Mouse (Mus musculus) cerebellum, adult 2 months (tissue): ENCODE measurements around the gene Tgfbr3. TPM values are rescaled to one million over a fixed set of nuclear protein-coding genes. Genes with fewer than 3 reads are reported as not detected.

Experiments used
- DNase-seq, 2 experiments: peaks; one replicate each; pipeline ENCODE4 v3.0.0; 2021
- H3K27ac ChIP-seq: fragments of 200-500 bp; 2 replicates; pipeline ENCODE4 v1.5.1; 2012; ENCODE audit warnings: low read length, control low read depth, inconsistent platforms; ENCODE audit not compliant: insufficient read depth
- H3K27me3 ChIP-seq: fragments of 200-500 bp; 2 replicates; pipeline ENCODE4 v1.6.1; 2012; ENCODE audit warnings: inconsistent platforms, mild to moderate bottlenecking, low read length, moderate library complexity; ENCODE audit not compliant: control insufficient read depth, insufficient read depth
- H3K4me1 ChIP-seq: fragments of 200-500 bp; 2 replicates; pipeline ENCODE4 v1.6.1; 2011; ENCODE audit warnings: low read length; ENCODE audit not compliant: control insufficient read depth, insufficient read depth
- H3K4me3 ChIP-seq: fragments of 200-500 bp; replicated peaks from 2 replicates; pipeline ENCODE3; 2011; ENCODE audit warnings: mild to moderate bottlenecking, low read depth, low read length, control low read depth; ENCODE audit not compliant: insufficient read depth
- CTCF ChIP-seq: fragments of 200-500 bp; IDR thresholded peaks from 2 replicates; pipeline ENCODE4 v1.5.1; 2011; ENCODE audit warnings: low read depth, mild to moderate bottlenecking, control low read depth, low read length, moderate library complexity, borderline replicate concordance; ENCODE audit not compliant: insufficient read depth
- POLR2A ChIP-seq: fragments of 200-500 bp; IDR thresholded peaks from 2 replicates; pipeline ENCODE4 v1.6.1; 2011; ENCODE audit warnings: low read length, control low read depth, borderline replicate concordance; ENCODE audit not compliant: insufficient read depth
- WGBS: fragments of 180-500 bp; shearing (Covaris S2); methylation state at CpG from one replicate; pipeline ENCODE4 v1.1.7; 2018; 5-methylcytosine and 5-hydroxymethylcytosine counted together
- polyA plus RNA-seq: library from polyadenylated mRNA; depleted of rRNA; stranded (reverse); fragments of >200 nt; gene quantifications from 2 replicates; pipeline ENCODE4 v1.2.3, GENCODE M21; 2012

The Tgfbr3 gene
- polyA plus RNA-seq, 1 experiment, result 11.5 TPM

DNA sequence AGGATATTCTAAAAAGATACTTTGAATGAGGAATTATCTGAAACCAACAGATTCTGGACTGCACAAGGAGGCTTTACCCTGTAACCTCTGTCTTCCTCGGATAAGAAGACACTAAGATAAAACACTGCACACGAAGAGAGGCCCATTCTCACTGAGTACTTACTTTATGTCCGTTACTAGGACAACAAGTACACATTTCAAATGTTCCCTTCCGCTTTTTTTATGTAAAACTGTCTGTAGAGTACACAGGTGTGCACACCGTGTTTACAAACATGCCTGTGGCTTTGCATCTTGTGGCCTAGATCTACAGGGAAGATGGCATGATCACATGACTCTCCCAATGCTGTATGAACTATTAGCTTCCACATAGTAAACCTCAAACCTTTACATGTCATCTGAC is 146.6 kb downstream of the Tgfbr3 start:
- Histone ChIP-seq H3K27ac (no peak overlapping the region), H3K4me3 (no peak overlapping the region), H3K4me1 (peaks cover 3% of the 10 kb centered on the region; the same call in 1 of the 2 replicates), H3K27me3 (no peaks in the 10 kb centered on the region)
- TF ChIP-seq POLR2A (no peak), CTCF (no peak)
- DNase-seq, result no peak
- WGBS, result 93% methylated on average over 5 of the region's 5 CpGs

DNA sequence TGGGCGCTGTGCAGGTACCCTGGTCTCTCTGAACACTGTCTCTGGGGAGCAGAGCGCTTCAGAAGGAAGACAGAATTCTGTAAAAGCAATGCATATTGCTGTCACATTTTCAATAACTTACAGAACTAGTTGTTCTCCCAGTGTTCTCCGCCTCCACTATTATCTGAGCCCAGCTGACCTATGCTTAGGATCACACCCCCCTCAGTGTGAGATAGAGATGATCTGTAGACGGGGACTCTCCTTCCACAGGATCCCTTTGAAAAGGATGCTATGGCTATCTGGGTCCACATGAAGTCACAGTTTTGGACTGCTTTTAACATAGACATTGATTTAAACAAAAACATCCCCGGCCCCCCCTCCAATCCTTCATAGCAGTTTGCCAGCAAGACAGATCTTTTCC is 148.1 kb downstream of the Tgfbr3 start:
- WGBS, result 95% methylated on average over 5 of the region's 5 CpGs
- DNase-seq, result no peak
- Histone ChIP-seq H3K27me3 (no peaks in the 10 kb centered on the region), H3K4me1 (peaks cover 3% of the 10 kb centered on the region; the same call in 1 of the 2 replicates), H3K27ac (no peak overlapping the region), H3K4me3 (no peak overlapping the region)
- no peak for TF ChIP-seq POLR2A
- no peak for TF ChIP-seq CTCF

DNA sequence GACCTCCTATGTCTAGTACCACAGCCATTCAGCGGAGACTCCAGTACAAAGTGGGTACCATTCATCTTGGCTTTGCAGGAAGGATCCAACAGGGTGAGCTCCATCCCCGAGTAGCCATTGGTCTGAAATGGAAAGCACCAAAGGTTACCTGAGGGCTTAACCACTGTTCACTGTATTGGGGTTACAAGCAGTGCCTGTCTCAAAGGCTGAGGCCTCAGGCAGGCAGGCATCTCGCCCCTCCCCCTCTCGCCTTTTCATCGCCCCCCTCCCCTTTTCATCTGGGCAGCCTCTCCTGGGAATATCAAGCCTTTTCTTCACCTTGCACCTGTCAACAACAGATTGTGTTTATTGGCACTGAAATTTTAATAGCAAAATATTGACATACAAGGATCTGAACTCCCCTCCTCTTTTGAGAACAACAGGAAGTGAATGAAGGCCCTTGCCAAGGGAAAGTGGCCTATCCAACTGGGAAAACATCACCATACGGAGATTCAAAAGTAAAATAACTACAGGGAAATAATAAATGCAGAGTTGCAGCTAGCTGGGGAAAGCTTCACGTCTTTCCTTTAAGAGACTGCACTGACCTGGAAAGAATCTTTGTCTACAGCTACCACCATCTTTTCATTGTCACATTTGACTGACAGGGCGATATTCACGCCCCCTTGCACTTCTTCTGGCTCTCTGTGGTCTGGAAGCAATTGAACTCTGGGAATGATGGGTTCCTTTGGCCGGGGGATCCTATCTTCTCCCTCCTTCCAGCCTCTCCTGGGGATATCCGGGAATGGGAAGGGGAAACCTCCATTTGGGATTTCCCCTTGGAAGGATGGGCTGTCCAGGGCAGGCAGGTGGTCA is 149.4 kb downstream of the Tgfbr3 start:
- TF ChIP-seq CTCF, result no peak
- TF ChIP-seq POLR2A, result no peak

DNA sequence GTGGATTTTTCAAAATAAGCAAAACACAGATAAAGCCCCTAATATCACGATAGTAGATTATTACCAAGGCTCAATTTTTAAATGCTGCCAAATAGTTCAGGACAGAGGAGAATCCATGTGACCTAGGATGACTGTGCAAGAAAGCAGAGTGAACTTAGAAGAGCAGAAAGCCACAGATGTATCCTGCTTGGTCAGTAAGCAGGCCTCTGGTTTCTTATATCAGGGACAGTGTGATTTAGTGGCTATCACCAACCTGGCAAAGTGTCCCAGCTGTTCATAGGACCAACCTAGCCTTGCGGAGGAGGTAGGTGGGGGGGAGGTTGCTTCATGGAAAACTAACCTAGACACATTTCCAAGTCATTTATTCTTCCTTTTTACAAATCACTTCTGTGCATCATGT is 156.1 kb downstream of the Tgfbr3 start:
- WGBS, result 94% methylated on average over 2 of the region's 2 CpGs
- no peak for DNase-seq
- H3K4me1 ChIP-seq, result no peaks in the 10 kb centered on the region
- no peak overlapping the region for H3K4me3 ChIP-seq
- TF ChIP-seq POLR2A (no peak), CTCF (no peak)
- H3K27me3 ChIP-seq, result no peaks in the 10 kb centered on the region
- no peak overlapping the region for H3K27ac ChIP-seq

More for the DNA sequence above, 149.4 kb downstream of the Tgfbr3 start:
- no peak for DNase-seq
- WGBS, result 72% methylated on average over 11 of the region's 11 CpGs
- no peak overlapping the region for H3K4me3 ChIP-seq
- no peak overlapping the region for H3K27ac ChIP-seq
- H3K4me1 ChIP-seq, result peaks cover 1% of the 10 kb centered on the region; the same call in 1 of the 2 replicates
- H3K27me3 ChIP-seq, result no peaks in the 10 kb centered on the region

DNA sequence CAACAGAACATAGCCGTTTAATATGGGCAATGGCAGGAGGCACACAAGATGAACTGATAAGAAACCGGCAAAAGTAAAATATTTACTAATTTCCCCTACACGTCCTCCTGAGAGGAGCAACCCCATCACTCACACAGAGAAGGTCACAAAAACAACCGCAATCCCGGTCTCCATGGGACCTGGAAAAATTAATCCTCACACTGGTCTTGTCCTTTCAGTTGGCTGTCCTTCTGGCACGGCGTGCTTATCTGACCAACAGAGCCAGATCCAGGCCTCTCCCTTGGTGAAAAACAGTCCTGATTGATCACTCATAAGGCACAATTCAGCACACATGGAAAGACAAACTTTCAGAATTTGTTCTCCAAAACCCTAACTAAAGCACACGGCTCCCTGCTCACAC is 157.2 kb downstream of the Tgfbr3 start:
- no peak overlapping the region for H3K4me3 ChIP-seq
- no peak overlapping the region for H3K27ac ChIP-seq
- H3K27me3 ChIP-seq, result no peaks in the 10 kb centered on the region
- TF ChIP-seq POLR2A (no peak), CTCF (no peak)
- 74% methylated on average over 8 of the region's 8 CpGs for WGBS
- H3K4me1 ChIP-seq, result no peaks in the 10 kb centered on the region
- no peak for DNase-seq

DNA sequence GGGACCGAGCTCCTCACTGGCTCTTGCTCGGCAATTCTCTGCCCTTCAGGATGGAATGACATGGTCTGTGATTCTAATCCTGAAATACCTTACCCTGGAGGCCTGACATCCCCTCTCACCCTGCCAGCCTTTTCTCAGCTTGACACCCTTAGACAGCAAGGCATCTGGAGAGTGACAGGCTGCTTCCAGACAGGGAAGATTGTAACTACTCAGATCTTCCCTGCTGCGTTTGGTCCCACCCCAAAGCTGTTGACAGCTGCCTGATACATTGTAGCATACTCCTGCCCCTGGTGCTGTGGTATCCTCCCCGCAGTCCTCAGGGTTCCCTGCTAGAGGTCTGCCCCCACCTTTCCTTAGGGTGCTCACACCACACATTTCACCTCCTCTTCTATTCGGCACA is 160.1 kb downstream of the Tgfbr3 start:
- WGBS, result 46% methylated on average over 5 of the region's 5 CpGs
- no peak for DNase-seq
- Histone ChIP-seq H3K4me1 (no peaks in the 10 kb centered on the region), H3K4me3 (no peak overlapping the region), H3K27me3 (no peaks in the 10 kb centered on the region), H3K27ac (no peak overlapping the region)
- TF ChIP-seq POLR2A, result no peak
- no peak for TF ChIP-seq CTCF

DNA sequence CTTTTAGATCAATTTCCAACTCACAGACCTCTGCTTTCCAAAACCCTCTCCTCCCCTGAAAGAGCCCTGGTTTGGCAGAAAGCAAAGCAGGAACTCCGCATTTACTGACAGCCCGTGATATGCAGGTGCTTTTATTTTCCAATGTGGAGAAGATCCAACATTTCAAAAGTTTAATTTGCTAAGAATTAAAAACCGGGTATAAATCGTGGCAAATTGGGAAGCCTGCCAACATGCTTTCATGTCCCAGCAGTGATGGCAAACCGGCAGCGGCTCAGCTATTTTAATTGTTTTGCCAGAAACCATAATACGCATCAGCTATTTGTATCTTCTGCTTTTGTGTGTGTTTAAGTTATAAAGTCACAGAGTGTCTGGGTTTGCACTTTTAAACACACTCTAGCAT is 162.9 kb downstream of the Tgfbr3 start:
- Histone ChIP-seq H3K4me1 (no peaks in the 10 kb centered on the region), H3K27ac (no peak overlapping the region), H3K4me3 (no peak overlapping the region), H3K27me3 (no peaks in the 10 kb centered on the region)
- no peak for TF ChIP-seq CTCF
- 47% methylated on average over 7 of the region's 7 CpGs for WGBS
- no peak for DNase-seq

DNA sequence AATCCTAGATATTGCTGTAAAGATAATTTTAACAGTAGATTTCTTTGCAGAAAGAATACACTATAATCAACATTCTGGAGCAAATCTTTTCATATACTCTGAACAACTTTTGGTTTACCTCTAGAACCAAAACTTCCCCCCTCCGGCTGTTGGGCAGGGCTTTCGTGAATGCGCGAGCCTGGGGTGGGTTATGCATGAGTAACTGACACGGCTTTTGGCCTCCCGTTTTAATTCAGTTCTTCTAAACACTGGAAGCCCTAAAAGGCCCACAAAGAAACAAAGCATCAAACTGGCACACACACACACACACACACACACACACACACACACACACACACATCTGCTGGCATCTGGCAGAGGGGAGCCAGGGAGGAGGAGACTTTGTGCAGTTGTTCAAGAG is 164.3 kb downstream of the Tgfbr3 start:
- WGBS, result 82% methylated on average over 6 of the region's 6 CpGs
- H3K27me3 ChIP-seq, result no peaks in the 10 kb centered on the region
- H3K27ac ChIP-seq, result no peak overlapping the region
- no peak overlapping the region for H3K4me3 ChIP-seq
- peaks cover 5% of the 10 kb centered on the region; the same call in 1 of the 2 replicates for H3K4me1 ChIP-seq
- TF ChIP-seq CTCF (no peak), POLR2A (no peak)
- DNase-seq, result no peak
